Mouse (Mus musculus) kidney, postnatal 14 days (tissue): ENCODE data around the gene Adamtsl4.
A peak's percentile ranks its signal among the peaks of the same experiment; 100 is the strongest.
"Not testable (repeated sequence)": the region's sequence is repeated elsewhere in the genome, so short reads cannot be mapped to it uniquely, and the experiment has no call there.

Source experiments
- DNase-seq: peaks from one replicate; pipeline ENCODE4 v3.0.0; 2022; ENCODE audit warnings: mixed read lengths

Adamtsl4 gene

DNA sequence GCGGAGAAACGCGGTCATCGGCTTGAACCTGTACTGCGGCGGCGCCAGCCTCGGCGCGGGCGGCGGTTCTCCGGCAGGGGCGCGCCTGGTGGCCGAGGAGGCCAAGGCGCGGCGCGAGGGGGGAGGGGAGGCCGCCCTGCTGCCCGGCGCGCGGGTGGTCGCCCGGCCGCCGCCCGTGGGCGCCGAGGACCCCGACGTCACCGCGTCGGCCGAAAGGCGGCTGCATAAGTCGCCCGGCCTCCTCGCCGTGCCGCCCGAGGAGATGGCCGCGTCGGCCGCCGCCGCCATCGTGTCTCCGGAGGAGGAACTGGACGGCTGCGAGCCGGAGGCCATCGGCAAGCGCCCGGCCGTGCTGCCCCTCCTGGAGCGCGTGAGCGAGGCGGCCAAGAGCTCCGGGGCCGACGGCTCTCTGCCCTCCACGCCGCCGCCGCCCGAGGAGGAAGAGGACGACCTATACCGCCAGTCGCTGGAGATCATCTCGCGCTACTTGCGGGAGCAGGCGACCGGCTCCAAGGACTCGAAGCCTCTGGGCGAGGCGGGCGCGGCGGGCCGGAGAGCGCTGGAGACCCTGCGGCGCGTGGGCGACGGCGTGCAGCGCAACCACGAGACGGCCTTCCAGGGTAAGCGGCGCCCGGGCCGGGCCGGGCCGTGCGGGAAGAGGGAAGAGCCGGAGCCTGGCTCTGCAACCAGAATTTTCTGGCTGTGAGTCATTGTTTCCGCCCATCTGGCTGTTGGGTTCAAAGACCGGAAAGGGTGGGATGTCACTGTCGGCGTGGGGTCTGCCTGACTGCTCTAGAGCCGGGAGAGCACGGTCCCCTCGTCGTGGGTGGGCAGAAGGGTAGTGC lies 28.6 kb downstream of the Adamtsl4 start:
- peak; percentile 87 for DNase-seq

GRCm38 (mm10) chr3:95658236-95658867 lies 29.4 kb downstream of the Adamtsl4 start, which contains the start of gene Mcl1:
TSS of gene Mcl1 (plus strand) at chr3:95658788.
- peak; percentile 97 for DNase-seq

- DNase-seq: no peak
These were observed 30.0 kb downstream of the Adamtsl4 start for GRCm38 (mm10) chr3:95657711-95658110.

DNA sequence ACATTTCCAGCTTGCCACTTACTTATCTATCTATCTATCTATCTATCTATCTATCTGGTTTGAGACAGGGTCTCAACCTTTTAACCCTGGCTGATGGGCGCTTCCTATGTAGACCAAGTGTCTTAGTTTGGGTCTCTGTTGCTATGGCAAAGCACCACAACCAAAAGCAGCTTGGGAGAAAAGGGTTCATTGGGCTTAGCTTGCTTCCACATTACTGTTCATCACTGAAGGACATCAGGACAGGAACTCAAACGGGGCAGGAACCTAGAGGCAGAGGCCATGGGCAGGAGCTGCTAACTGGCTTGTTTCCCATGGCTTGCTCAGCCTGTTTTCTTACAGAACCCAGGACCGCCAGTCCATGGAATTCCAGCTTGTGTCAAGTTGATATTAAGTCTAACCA lies 30.6 kb downstream of the Adamtsl4 start:
- no peak for DNase-seq

DNA sequence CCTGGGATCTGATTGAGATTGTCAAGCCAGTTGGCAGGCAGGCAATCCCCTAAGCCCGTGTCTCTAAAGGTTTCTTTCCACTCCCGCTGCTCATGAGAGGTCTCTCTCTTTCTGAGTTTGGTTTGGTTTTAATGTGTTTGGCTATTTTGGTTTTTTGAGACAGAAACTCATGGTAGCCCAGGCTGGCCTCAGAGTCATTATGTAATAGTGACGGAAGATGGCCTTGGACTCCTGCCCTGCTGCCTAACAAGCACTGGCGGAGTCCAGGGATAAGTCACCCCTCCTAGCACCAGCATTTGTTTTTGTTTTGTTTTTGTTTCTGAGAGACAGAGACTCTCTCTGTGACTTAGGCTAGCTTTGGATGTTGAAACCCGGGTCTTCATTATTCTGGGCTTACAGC lies 32.3 kb downstream of the Adamtsl4 start:
- DNase-seq: no peak

- DNase-seq: not testable (repeated sequence)
These were observed 33.3 kb downstream of the Adamtsl4 start for GRCm38 (mm10) chr3:95654371-95654770.

DNA sequence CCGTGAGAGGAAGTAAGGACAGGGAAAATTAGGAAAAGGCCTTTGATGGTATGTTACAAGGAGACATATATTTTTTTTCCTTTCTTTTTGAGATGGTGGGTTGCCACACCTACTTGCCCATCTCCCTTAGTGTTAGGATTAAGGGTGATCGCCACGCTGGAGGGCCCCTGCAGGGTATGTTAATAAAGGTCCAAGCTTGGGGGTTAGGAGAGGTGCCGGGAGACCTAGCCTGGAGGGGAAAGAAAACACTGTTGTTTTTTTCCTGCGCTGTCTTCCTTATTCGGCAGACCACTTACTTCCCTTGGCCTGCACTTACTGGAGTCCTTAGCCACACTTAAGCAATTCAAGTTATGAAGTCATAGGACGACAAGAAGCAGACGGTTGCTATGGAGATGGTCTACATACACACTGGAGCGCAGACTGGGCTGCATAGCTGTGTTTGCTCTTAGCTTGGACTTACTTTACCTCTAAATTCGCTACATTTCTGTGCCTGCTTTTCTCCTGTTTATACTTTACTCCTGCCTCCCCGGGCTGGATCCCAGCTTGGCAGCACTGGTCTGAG lies 34.2 kb downstream of the Adamtsl4 start:
- DNase-seq: no peak

DNA sequence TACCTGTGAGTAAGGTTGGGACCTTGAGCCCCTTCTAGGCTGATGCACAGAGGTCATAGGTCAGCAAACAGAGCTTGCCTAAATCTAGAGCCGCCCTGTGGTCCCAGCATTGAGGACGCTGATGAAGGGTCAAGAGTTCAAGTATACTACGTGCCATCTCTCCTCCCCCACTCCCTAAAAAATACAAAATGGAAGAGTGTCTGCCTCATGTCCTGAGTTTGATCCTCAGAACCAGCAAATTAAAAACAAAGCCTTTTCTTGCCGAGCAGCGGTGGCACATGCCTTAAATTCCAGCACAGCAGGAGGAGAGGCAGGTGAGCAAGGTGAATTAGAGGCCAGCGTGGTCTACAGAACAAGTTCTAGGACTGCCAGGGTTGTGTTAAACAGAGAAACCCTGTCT lies 34.8 kb downstream of the Adamtsl4 start:
- DNase-seq: no peak

- DNase-seq: no peak
These were observed 35.4 kb downstream of the Adamtsl4 start for GRCm38 (mm10) chr3:95652204-95652811.

- no peak for DNase-seq
These were observed 36.1 kb downstream of the Adamtsl4 start for GRCm38 (mm10) chr3:95651391-95652203.

DNA sequence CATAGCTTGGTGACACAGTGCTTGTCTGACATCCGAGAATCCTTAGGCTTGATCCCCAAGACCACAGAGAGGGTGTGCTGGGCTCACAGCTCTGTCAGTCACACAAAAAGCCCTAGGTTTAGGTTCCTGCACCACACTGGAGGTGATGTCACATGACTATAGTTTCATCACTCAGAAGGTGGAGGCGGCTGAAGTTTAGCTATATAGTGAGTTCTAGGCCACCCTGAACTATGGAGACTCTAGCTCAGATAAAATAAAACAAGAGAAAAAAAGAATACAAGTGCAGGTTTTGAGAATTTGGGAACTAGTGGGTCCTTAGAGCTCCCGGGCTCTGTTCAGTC lies 36.7 kb downstream of the Adamtsl4 start:
- DNase-seq: no peak

- DNase-seq: no peak
These were observed 37.3 kb downstream of the Adamtsl4 start for GRCm38 (mm10) chr3:95650276-95651032.

GRCm38 (mm10) chr3:95648016-95648415 lies 39.7 kb downstream of the Adamtsl4 start:
- no peak for DNase-seq

- DNase-seq: no peak
These were observed 42.1 kb downstream of the Adamtsl4 start for GRCm38 (mm10) chr3:95645313-95646235.

DNA sequence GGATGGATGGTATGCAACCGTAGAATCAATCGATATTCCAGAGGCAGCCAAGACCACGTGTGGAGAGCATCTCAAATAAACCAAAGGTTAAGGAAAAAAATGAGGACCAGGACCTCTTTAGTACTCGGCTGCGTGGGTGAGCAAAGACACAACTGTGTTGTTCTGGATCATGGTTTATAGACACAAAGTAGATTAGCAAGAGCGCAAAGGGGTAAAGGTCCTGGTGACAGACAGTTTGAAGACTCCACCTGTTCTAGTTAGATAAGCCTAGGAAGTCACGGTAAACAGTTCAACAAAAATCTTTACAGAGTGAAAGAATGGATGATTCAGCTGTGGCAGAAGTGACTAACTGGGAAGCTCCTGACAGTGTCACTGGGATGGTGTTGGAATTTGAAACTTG lies 44.6 kb downstream of the Adamtsl4 start:
- DNase-seq: no peak

GRCm38 (mm10) chr3:95639694-95640093 lies 48.0 kb downstream of the Adamtsl4 start:
- no peak for DNase-seq

GRCm38 (mm10) chr3:95636072-95636471 lies 51.6 kb downstream of the Adamtsl4 start:
- DNase-seq: peak; percentile 38

GRCm38 (mm10) chr3:95635636-95636035 lies 52.1 kb downstream of the Adamtsl4 start:
- DNase-seq: peak; percentile 32

DNA sequence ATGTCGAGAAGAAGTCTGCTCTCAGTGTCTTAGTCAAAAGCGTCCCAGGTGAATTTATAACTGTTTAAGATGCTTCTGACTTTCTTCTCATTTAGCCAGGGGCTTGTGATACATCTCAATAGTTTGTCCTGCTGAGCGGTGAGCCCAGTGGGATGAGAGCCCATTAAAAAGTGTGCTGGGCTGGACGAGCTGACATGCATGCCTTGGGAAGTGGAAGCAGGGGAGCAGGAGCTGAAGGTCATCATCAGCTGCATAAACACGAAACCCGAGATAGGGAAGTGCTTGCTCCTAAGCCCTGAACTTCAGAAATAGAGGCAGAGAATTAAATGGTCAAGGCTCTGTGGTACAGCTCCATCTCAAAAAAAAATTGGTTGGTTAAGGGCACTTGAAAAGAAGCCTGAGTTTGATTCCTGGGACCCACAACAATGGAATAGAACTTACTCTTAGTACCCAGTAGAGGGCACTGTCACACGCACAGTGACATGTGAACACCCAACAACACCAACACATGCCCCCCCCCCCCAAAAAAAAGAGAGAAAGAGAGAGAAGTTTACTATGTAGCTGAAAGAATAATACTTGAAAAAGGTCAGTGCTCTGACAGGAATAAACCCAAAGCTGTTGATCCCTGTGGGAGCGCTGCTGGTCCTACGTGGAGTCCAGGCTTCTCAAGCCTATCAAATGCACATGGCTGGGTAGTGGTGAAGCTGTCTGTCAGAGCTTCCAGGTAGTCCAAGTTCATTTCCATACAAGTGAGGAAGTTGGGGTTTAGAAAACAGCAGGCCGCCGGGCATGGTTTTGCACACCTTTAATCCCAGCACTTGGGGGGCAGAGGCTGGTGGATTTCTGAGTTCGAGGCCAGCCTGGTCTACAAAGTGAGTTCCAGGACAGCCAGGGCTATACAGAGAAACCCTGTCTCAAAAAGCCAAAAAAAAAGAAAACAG lies 54.8 kb downstream of the Adamtsl4 start:
- DNase-seq: peak; percentile 45

DNA sequence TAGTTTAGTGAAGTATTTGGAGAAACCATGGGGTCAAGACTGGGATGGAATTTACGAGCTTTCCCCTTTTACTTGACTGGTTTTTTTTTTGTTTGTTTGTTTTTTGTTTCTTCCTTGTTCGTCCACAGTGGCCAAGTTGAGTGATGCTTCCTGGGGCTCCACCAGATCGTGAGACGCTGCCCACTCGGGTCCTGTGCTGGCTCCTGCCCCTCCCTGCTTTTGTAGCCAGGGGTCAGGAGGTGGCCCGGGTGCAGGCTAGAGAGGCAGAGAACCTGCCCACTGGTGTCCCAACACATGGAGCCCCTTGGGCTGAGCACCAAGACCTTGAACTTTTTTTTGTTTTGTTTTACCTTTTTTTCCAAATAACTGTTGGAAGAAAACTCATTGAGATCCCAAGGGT lies 56.4 kb downstream of the Adamtsl4 start:
- DNase-seq: no peak
